Mouse (Mus musculus) C2C12 (cell line): Measurements from ENCODE around the gene Popdc3.

ENCODE experiments used
- CTCF ChIP-seq: IDR thresholded peaks from one replicate; pipeline ENCODE4 v1.5.1; 2011; ENCODE audit not compliant: control insufficient read depth, insufficient read depth, insufficient read length
- MAX ChIP-seq: IDR thresholded peaks from one replicate; pipeline ENCODE4 v1.6.1; 2011; ENCODE audit warnings: mild to moderate bottlenecking, control low read depth
- MYOD1 ChIP-seq: IDR thresholded peaks from one replicate; pipeline ENCODE4 v1.6.1; 2011; ENCODE audit warnings: low read depth; ENCODE audit not compliant: control insufficient read depth, insufficient read length

GRCm38 (mm10) chr10:45146821-45147220 lies 31.1 kb upstream of the Popdc3 start:
- no peak for TF ChIP-seq CTCF
- no peak for TF ChIP-seq MAX
- no peak for TF ChIP-seq MYOD1
